Mouse (Mus musculus): ENCODE results near the gene Adam1b.

DNA sequence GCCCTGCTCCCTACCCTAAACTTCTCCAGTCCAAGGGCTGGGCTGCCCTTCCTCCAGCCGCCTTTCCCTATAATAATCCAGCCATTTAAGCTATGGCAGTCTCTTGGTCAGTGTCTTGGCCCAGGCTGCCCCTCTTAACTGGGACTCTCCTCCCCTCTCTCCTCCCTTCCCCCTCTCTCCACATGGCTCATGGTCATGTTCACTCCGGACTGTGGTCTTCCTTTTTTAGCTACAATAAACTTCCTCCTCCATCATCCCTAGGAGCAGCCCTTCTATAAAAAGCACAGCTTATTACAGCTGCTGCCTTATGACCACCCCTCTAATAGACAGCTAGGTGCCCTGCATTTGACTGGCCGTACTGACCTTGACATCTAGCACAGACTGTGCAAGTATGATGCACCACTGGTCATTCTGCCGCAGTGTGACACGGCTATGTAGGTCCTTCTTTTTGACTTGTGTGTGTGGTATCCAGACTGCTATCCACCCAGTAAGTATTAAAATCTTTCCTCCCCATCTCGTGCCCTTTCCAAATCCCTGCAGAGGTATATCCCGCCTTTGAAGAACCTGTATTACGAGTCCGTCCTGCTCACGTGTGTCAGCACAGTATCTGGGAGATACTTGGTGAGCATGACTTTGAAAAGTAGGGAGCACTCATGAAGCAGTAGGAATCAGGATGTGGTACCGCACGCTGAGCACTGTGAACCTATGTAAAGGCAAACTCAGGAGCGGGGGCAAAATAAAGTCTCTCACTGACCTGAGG, 49.3 kb downstream of the Adam1b start:
- TF ChIP-seq POLR2A (IDR thresholded peaks at IDR 0.05; ENCODE audit: insufficient read length, low read depth) (no peak), TCF12 (IDR thresholded peaks at IDR 0.05; ENCODE audit: insufficient read depth, poor library complexity, severe bottlenecking) (no peak), CEBPB (IDR thresholded peaks at IDR 0.05; ENCODE audit: insufficient read depth, poor library complexity, severe bottlenecking) (no peak), MAX (IDR thresholded peaks at IDR 0.05; ENCODE audit: low read depth) (no peak), E2F4 (IDR thresholded peaks at IDR 0.05; ENCODE audit: insufficient read depth) (no peak), MYOD1 (IDR thresholded peaks at IDR 0.05; ENCODE audit: control insufficient read depth in 1 of 3, insufficient read length in 2 of 3, low read depth in 2 of 3) (no peak), SRF (IDR thresholded peaks at IDR 0.05; ENCODE audit: control insufficient read depth, insufficient read length, low read depth) (no peak), REST (IDR thresholded peaks at IDR 0.05; ENCODE audit: insufficient read depth, insufficient read length) (no peak), TCF3 (IDR thresholded peaks at IDR 0.05; ENCODE audit: insufficient read length, low read depth) (no peak), MYOG (IDR thresholded peaks at IDR 0.05; ENCODE audit: control insufficient read depth in 1 of 3, insufficient read depth in 1 of 3, insufficient read length in 2 of 3, low read depth in 2 of 3) (no peak), USF1 (IDR thresholded peaks at IDR 0.05; ENCODE audit: low read depth) (no peak)

Measured in myocyte (in vitro differentiated cells).